9 mouse cellular contexts compared by ENCODE assay signal in genomic region chr11:60224676-60225075, GRCm38 (mm10). TPM values are rescaled to one million over a fixed set of nuclear protein-coding genes. Genes with fewer than 3 reads are reported as not detected.
DNase-seq lines count a peak whose midpoint lies in the region.
"Had no signal": no experiment of that assay in that cellular context is flagged by ENCODE, and none has a peak within 500 bp of the region (broad histone marks: within the 10 kb centered on the region; RNA-seq: fewer than 3 reads in every experiment).

No protein-coding gene starts in this region.

- DNase-seq in heart, postnatal 4 days, result peak; percentile 60
- no peak for DNase-seq in heart, adult 9 months (ENCODE audit: low spot score in 2 of 2)
- DNase-seq in lung, postnatal 10 days, result peak; percentile 58
- no peak for DNase-seq in lung, postnatal 36 days
- DNase-seq in adrenal gland, postnatal 36 days, result peak; percentile 64 to 77
- DNase-seq in thymus, postnatal 10 days (ENCODE audit: low spot score in 2 of 2), result peak; percentile 42 to 60
- DNase-seq in right cerebral cortex, adult 2 months (ENCODE audit: low spot score in 2 of 2), result no peak
- DNase-seq in spleen, postnatal 14 days (ENCODE audit: low spot score in 2 of 2), result no peak
- DNase-seq: lung, adult 2 months had no signal

RNA-seq across cellular contexts. Expression of gene Srebf1, which starts 2.3 kb away (rescaled TPM):
- 10 to 100 TPM; 35.8 to 50.8 TPM for total RNA-seq in heart, postnatal 4 days (2021)
- total RNA-seq in adrenal gland, postnatal 36 days (2021), result 100 to 1,000 TPM; 160 to 181 TPM

Comparison
In these comparisons a context has a peak if more than half of its experiments do, and no peak if none do; other contexts are left out.
1. DNase-seq: peak in heart, postnatal 4 days (single experiment), lung, postnatal 10 days (single experiment), adrenal gland, postnatal 36 days (2 of 2) and thymus, postnatal 10 days (2 of 2); none in heart, adult 9 months (0 of 2), lung, postnatal 36 days (single experiment), right cerebral cortex, adult 2 months (0 of 2) and spleen, postnatal 14 days (0 of 2).